Mouse (Mus musculus) B cell, adult 67 days (primary cell): ENCODE results near the gene Hdac8. TPM values are rescaled to one million over a fixed set of nuclear protein-coding genes. Genes with fewer than 3 reads are reported as not detected.

Experiments used
- total RNA-seq, 2 experiments: library from RNA; stranded (reverse); gene quantifications; 4 replicates each; pipeline ENCODE4 v1.2.4; 2023

The Hdac8 gene
- 10 to 100 TPM; 16.2 to 22.3 TPM for total RNA-seq

DNA sequence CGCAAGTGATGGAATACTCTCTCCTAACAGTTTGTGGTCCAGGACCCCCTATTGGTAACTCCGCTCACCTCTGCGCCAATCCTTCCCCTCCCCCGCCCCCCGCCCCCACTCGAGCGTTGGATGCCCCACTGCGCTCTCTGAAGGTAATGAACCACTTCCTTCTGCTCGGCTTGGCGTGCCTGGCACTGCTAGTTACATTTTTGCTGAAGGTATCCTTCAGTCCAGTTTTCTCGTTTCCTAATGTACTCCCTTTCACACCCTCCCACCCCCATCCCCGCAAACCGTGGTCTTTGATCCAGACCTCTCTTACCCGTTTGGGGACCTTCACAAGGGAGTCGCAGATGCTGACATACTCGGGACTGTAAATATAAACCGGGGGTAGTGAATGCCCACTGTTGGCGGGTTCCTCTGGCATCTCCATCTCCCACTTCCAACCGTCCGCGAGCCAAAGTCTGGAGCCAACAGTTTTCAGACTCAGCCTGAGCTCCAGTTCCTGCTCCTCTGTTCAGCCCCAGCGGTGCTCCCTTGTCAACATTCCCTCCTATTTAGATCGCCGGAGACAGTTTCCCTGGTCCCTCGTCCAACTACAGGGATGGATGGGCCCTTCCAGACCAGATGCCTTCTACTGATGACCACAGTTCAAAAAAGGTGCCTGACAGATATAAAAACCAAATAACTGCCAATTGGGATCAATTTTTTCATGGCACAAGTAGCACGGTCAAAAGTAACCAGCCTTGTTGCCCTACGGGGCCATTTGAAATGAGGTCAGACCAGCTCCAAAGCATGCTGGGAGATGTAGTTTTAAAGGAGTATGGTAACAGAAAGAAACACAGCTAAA is at the start of gene Hdac8:
Hdac8 (minus strand) TSS at position 716 of the 838 bp plus-strand sequence.

GRCm38 (mm10) chrX:102251937-102252860 is 253.0 kb downstream of the Hdac8 start, which contains the start of gene Cited1:
Gene Cited1, minus strand, starts transcription at chrX:102252181.

Other genes starting within 250 kb of the Hdac8 start
- gene Phka1, start 138.9 kb upstream of the Hdac8 start, total RNA-seq, result 10 to 100 TPM; 19.2 to 23.7 TPM
- not detected for gene Gm3880, start 181.6 kb upstream of the Hdac8 start, total RNA-seq
- gene Gm9112, start 202.3 kb upstream of the Hdac8 start, total RNA-seq, result not detected
- gene Dmrtc1b, start 202.5 kb upstream of the Hdac8 start, total RNA-seq, result not detected